Mouse (Mus musculus): Measurements from ENCODE around the gene Orc3. TPM values are rescaled to one million over a fixed set of nuclear protein-coding genes. Genes with fewer than 3 reads are reported as not detected.
"Not testable (repeated sequence)": the region's sequence is repeated elsewhere in the genome, so short reads cannot be mapped to it uniquely, and the experiment has no call there.

The Orc3 gene
- polyA plus RNA-seq, 1 experiment from 2014 or later: 84.9 TPM

- ATAC-seq (ENCODE audit: low read depth): no peak
- H3K4me2 ChIP-seq (ENCODE audit: low read depth, low read length): peak overlapping the region; percentile 64
- peak overlapping the region; percentile 15 for H3K27ac ChIP-seq (ENCODE audit: low read length)
- 0 out of 2 replicates have a peak, but pooled peaks cover 2% of the 10 kb centered on the region for H3K36me3 ChIP-seq (ENCODE audit: control insufficient read depth, insufficient read depth, low read length)
- peaks cover 15% of the 10 kb centered on the region for H3K4me1 ChIP-seq (replicated peaks; ENCODE audit: control insufficient read depth, insufficient read depth, low read length)
- WGBS: 45% methylated on average over 6 of the region's 6 CpGs
- H3K9ac ChIP-seq (ENCODE audit: low read length): peak overlapping the region; percentile 94
- H3K27me3 ChIP-seq (ENCODE audit: control insufficient read depth, insufficient read depth, low read depth, low read length): no peaks in the 10 kb centered on the region
- H3K4me3 ChIP-seq (ENCODE audit: low read length): peak overlapping the region; percentile 89
- no peaks in the 10 kb centered on the region for H3K9me3 ChIP-seq (ENCODE audit: control insufficient read depth, low read length)
These were observed 1.1 kb downstream of the Orc3 start for GRCm38 (mm10) chr4:34613571-34614145.

DNA sequence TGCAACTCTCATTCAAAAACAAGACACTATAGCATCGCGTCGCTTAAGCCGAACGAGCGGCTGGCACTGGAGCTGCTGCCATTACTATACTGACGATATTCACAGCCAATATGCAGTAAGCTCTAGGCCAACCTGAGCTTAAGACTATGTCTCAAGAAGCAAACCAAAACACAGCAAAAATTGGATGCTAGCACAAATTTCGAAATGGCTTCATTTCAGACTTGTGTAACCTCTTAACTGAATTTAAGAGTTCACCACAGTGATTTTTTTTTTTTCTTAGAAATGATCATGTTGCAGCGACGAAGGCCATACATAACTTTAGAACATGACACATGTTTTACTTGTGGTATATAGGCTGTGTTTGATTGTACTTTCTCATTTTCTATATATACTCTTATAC lies 8.1 kb downstream of the Orc3 start:
- H3K27ac ChIP-seq (ENCODE audit: low read length): no peak overlapping the region
- H3K36me3 ChIP-seq (ENCODE audit: control insufficient read depth, insufficient read depth, low read length): peaks cover 11% of the 10 kb centered on the region
- ATAC-seq (ENCODE audit: low read depth): no peak
- H3K9ac ChIP-seq (ENCODE audit: low read length): no peak overlapping the region
- no peak overlapping the region for H3K4me3 ChIP-seq (ENCODE audit: low read length)
- WGBS: 94% methylated on average over 10 of the region's 10 CpGs
- no peaks in the 10 kb centered on the region for H3K27me3 ChIP-seq (ENCODE audit: control insufficient read depth, insufficient read depth, low read depth, low read length)
- H3K9me3 ChIP-seq (ENCODE audit: control insufficient read depth, low read length): no peaks in the 10 kb centered on the region
- H3K4me1 ChIP-seq (replicated peaks; ENCODE audit: control insufficient read depth, insufficient read depth, low read length): no peaks in the 10 kb centered on the region
- no peak overlapping the region for H3K4me2 ChIP-seq (ENCODE audit: low read depth, low read length)

DNA sequence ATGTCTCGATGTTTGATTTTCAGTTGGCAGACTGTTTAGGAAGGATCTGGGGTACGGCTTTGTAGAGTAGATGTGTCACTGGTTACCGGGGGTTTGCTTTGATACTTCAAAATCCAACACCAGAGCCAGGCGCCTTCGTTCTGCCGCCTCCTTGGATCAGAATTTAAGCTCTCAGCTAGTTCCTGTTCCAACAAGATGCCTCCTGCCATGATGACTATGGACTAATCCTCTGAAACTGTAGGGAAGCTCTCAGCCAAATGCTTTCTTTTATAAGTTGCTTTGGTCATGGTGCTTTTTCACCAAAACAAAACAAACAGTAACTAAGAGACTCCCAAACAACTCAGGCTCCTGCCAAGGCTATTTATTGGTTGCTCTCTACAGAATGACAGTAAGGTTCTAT lies 11.6 kb downstream of the Orc3 start:
- H3K4me2 ChIP-seq (ENCODE audit: low read depth, low read length): no peak overlapping the region
- H3K4me3 ChIP-seq (ENCODE audit: low read length): no peak overlapping the region
- no peaks in the 10 kb centered on the region for H3K9me3 ChIP-seq (ENCODE audit: control insufficient read depth, low read length)
- H3K36me3 ChIP-seq (ENCODE audit: control insufficient read depth, insufficient read depth, low read length): peaks cover 21% of the 10 kb centered on the region
- H3K27ac ChIP-seq (ENCODE audit: low read length): no peak overlapping the region
- H3K27me3 ChIP-seq (ENCODE audit: control insufficient read depth, insufficient read depth, low read depth, low read length): no peaks in the 10 kb centered on the region
- WGBS: 90% methylated on average over 6 of the region's 6 CpGs
- H3K9ac ChIP-seq (ENCODE audit: low read length): no peak overlapping the region
- H3K4me1 ChIP-seq (replicated peaks; ENCODE audit: control insufficient read depth, insufficient read depth, low read length): no peaks in the 10 kb centered on the region
- ATAC-seq (ENCODE audit: low read depth): no peak

- WGBS: 64% methylated on average over 7 of the region's 7 CpGs
- Histone ChIP-seq H3K36me3 (ENCODE audit: control insufficient read depth, insufficient read depth, low read length) (peaks cover 30% of the 10 kb centered on the region), H3K4me2 (ENCODE audit: low read depth, low read length) (no peak overlapping the region), H3K9ac (ENCODE audit: low read length) (no peak overlapping the region), H3K27me3 (ENCODE audit: control insufficient read depth, insufficient read depth, low read depth, low read length) (no peaks in the 10 kb centered on the region), H3K4me1 (replicated peaks; ENCODE audit: control insufficient read depth, insufficient read depth, low read length) (no peaks in the 10 kb centered on the region), H3K4me3 (ENCODE audit: low read length) (no peak overlapping the region), H3K9me3 (ENCODE audit: control insufficient read depth, low read length) (no peaks in the 10 kb centered on the region), H3K27ac (ENCODE audit: low read length) (no peak overlapping the region)
- no peak for ATAC-seq (ENCODE audit: low read depth)
These were observed 29.7 kb downstream of the Orc3 start for GRCm38 (mm10) chr4:34584871-34585607.

GRCm38 (mm10) chr4:34583427-34583826 lies 31.3 kb downstream of the Orc3 start:
- Histone ChIP-seq H3K27me3 (ENCODE audit: control insufficient read depth, insufficient read depth, low read depth, low read length) (no peaks in the 10 kb centered on the region), H3K4me3 (ENCODE audit: low read length) (no peak overlapping the region), H3K9me3 (ENCODE audit: control insufficient read depth, low read length) (no peaks in the 10 kb centered on the region), H3K4me2 (ENCODE audit: low read depth, low read length) (no peak overlapping the region), H3K27ac (ENCODE audit: low read length) (no peak overlapping the region), H3K4me1 (replicated peaks; ENCODE audit: control insufficient read depth, insufficient read depth, low read length) (no peaks in the 10 kb centered on the region), H3K9ac (ENCODE audit: low read length) (no peak overlapping the region), H3K36me3 (ENCODE audit: control insufficient read depth, insufficient read depth, low read length) (peaks cover 38% of the 10 kb centered on the region)
- WGBS: 89% methylated on average over 3 of the region's 3 CpGs
- ATAC-seq (ENCODE audit: low read depth): no peak

DNA sequence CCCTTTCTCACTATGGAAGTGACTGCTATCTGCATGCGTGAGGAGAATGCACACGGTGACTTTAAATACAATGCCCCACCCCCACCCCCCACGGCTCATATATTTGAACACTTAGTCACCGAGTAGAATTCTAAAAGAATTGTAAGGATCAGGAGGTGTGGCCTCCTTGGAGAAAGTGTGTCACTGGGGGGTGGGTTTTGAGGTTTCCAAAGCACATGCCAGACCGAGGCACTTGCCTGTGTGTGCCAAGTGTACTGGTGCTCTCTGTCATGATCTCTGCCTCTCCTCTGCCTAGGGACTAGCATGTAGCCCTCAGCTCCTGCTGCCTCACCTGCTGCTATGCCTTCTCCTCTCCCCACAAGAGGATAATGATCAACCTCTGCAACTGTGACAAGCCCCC lies 32.3 kb downstream of the Orc3 start:
- no peak overlapping the region for H3K9ac ChIP-seq (ENCODE audit: low read length)
- no peak for ATAC-seq (ENCODE audit: low read depth)
- no peak overlapping the region for H3K4me2 ChIP-seq (ENCODE audit: low read depth, low read length)
- H3K27me3 ChIP-seq (ENCODE audit: control insufficient read depth, insufficient read depth, low read depth, low read length): no peaks in the 10 kb centered on the region
- H3K4me3 ChIP-seq (ENCODE audit: low read length): no peak overlapping the region
- no peak overlapping the region for H3K27ac ChIP-seq (ENCODE audit: low read length)
- H3K36me3 ChIP-seq (ENCODE audit: control insufficient read depth, insufficient read depth, low read length): peaks cover 42% of the 10 kb centered on the region
- 65% methylated on average over 5 of the region's 5 CpGs for WGBS
- H3K4me1 ChIP-seq (replicated peaks; ENCODE audit: control insufficient read depth, insufficient read depth, low read length): no peaks in the 10 kb centered on the region
- no peaks in the 10 kb centered on the region for H3K9me3 ChIP-seq (ENCODE audit: control insufficient read depth, low read length)

DNA sequence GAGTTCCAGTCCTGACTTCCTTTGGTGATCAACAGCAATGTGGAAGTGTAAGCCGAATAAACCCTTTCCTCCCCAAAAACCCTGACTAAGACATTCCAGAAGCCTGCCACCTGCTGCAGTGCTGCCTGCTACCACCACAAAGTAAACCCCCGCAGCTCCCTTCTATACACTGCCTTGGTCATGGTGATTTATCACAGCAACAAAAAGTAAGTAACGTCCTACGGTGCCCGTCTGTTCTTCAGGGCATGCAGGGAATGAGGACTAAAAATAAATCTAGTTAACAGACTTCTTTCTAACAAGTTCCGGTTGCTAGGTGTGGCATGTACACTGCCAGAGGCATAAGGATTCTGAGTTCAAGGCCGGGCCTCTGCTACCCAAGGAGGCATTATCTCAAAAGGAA lies 32.8 kb downstream of the Orc3 start:
- 84% methylated on average over 7 of the region's 7 CpGs for WGBS
- Histone ChIP-seq H3K9ac (ENCODE audit: low read length) (no peak overlapping the region), H3K4me3 (ENCODE audit: low read length) (no peak overlapping the region), H3K27ac (ENCODE audit: low read length) (no peak overlapping the region), H3K27me3 (ENCODE audit: control insufficient read depth, insufficient read depth, low read depth, low read length) (no peaks in the 10 kb centered on the region), H3K4me2 (ENCODE audit: low read depth, low read length) (no peak overlapping the region), H3K9me3 (ENCODE audit: control insufficient read depth, low read length) (no peaks in the 10 kb centered on the region), H3K36me3 (ENCODE audit: control insufficient read depth, insufficient read depth, low read length) (peaks cover 45% of the 10 kb centered on the region), H3K4me1 (replicated peaks; ENCODE audit: control insufficient read depth, insufficient read depth, low read length) (no peaks in the 10 kb centered on the region)
- no peak for ATAC-seq (ENCODE audit: low read depth)

DNA sequence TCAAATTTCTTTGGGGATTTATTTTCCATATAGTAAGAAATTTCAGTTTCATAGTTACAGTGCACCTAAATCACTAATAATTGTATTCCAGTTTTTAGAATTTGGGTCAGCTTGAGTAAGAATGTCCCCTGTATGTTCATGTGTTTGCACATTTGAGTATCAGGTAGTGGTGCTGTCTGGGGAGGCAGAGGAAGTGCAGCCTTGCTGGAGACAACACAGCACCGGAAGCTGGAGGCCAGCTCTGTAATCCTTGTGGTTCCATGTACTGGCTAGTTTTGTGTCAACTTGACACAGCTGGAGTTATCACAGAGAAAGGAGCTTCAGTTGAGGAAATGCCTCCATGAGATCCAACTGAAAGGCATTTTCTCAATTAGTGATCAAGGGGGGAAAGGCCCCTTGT lies 33.3 kb downstream of the Orc3 start:
- WGBS: 75% methylated on average over 1 of the region's 1 CpGs
- H3K4me2 ChIP-seq (ENCODE audit: low read depth, low read length); H3K9me3 ChIP-seq (ENCODE audit: control insufficient read depth, low read length); ATAC-seq (ENCODE audit: low read depth); H3K27ac ChIP-seq (ENCODE audit: low read length); H3K27me3 ChIP-seq (ENCODE audit: control insufficient read depth, insufficient read depth, low read depth, low read length); H3K9ac ChIP-seq (ENCODE audit: low read length); H3K4me1 ChIP-seq (replicated peaks; ENCODE audit: control insufficient read depth, insufficient read depth, low read length); H3K4me3 ChIP-seq (ENCODE audit: low read length): not testable (repeated sequence)
- H3K36me3 ChIP-seq (ENCODE audit: control insufficient read depth, insufficient read depth, low read length): peaks cover 49% of the 10 kb centered on the region

DNA sequence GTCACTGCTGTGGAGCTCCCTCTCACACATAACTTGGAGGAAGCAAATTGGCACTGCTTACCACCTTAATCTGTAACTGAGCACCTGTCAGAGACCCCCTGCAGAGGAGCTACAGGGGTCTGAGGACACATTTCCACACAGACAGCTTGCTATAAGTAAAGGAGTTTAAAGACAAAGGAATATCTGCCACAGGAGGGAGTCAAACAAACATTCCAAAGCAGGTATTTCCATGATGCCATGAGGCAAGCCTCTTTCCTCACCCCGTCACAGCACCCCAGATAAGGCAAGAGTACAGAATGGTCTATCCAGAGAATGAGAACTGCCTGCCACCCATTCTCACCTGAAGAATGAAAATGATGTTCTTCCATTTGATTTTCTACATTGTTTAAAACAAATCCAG lies 35.5 kb downstream of the Orc3 start:
- no peak for ATAC-seq (ENCODE audit: low read depth)
- H3K36me3 ChIP-seq (ENCODE audit: control insufficient read depth, insufficient read depth, low read length): peaks cover 57% of the 10 kb centered on the region
- 68% methylated on average over 1 of the region's 1 CpGs for WGBS

More for the DNA sequence above, 35.5 kb downstream of the Orc3 start:
- Histone ChIP-seq H3K9me3 (ENCODE audit: control insufficient read depth, low read length) (no peaks in the 10 kb centered on the region), H3K4me1 (replicated peaks; ENCODE audit: control insufficient read depth, insufficient read depth, low read length) (no peaks in the 10 kb centered on the region), H3K4me2 (ENCODE audit: low read depth, low read length) (no peak overlapping the region), H3K4me3 (ENCODE audit: low read length) (no peak overlapping the region), H3K9ac (ENCODE audit: low read length) (no peak overlapping the region), H3K27ac (ENCODE audit: low read length) (no peak overlapping the region), H3K27me3 (ENCODE audit: control insufficient read depth, insufficient read depth, low read depth, low read length) (no peaks in the 10 kb centered on the region)

Measured in lung, embryonic 16.5 days (tissue).